Mouse (Mus musculus): ENCODE measurements at regions not wholly inside any gene's neighbourhood (a gene's known extent, or its start where the extent isn't known, plus 50 kb on each side); places are given as distances from the start of the nearest gene placed in this dataset.

DNA sequence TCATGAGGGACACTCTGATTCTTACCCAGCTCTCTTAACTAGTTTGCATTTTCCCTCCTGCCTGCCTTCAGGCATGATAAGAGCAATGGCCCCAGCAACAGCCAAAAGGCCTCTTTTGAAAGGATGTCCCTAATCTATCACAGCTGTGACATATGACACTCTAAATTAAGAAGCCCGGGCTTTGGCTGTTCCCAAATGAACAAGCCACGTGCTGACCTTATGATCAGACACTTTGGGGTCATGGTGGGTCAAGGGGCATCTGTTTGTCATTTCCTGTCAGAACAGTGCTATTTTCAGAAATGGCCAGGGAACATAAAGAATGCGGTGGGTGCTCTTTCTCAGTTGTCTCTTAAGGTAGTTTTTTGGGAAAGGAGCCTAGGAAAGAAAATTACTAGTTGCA is 463.5 kb downstream of the Slc4a3 start:
- TF ChIP-seq EP300 (IDR thresholded peaks at IDR 0.05; ENCODE audit: low read depth), result no peak
- no peak for TF ChIP-seq CTCF (IDR thresholded peaks at IDR 0.05; ENCODE audit: low read depth)

Data from liver, postnatal 0 days (tissue).